Mouse (Mus musculus) heart, embryonic 13.5 days (tissue): ENCODE measurements around the gene Padi3. TPM values are rescaled to one million over a fixed set of nuclear protein-coding genes. Genes with fewer than 3 reads are reported as not detected.

Experiments
- ATAC-seq: fragments of 200-750 bp; cut with Nextera tagmentation; 2 replicates; pipeline ENCODE4 v1.8.0; 2017; ENCODE audit warnings: moderate TSS enrichment; ENCODE audit not compliant: insufficient number of reproducible peaks, low FRiP score, low TSS enrichment; ENCODE audit errors: extremely low read depth
- H3K27ac ChIP-seq: fragments of 300-500 bp; sonication (generic); replicated peaks from 2 replicates; pipeline ENCODE4 v1.5.1; 2015; ENCODE audit warnings: moderate library complexity, mild to moderate bottlenecking, inconsistent platforms
- H3K27me3 ChIP-seq: fragments of 300-500 bp; sonication (generic); replicated peaks from 2 replicates; pipeline ENCODE4 v1.6.1; 2015; ENCODE audit warnings: mild to moderate bottlenecking, inconsistent platforms
- H3K36me3 ChIP-seq: fragments of 300-500 bp; sonication (generic); 2 replicates; pipeline ENCODE4 v1.6.1; 2015; ENCODE audit warnings: mild to moderate bottlenecking, inconsistent platforms
- H3K4me1 ChIP-seq: fragments of 300-500 bp; sonication (generic); 2 replicates; pipeline ENCODE4 v1.6.1; 2015; ENCODE audit warnings: inconsistent platforms
- H3K4me2 ChIP-seq: fragments of 300-500 bp; sonication (generic); 2 replicates; pipeline ENCODE4 v1.6.1; 2015; ENCODE audit warnings: inconsistent platforms, mild to moderate bottlenecking, moderate library complexity
- H3K4me3 ChIP-seq: fragments of 300-500 bp; sonication (generic); 2 replicates; pipeline ENCODE4 v1.5.1; 2015; ENCODE audit warnings: moderate library complexity, mild to moderate bottlenecking, inconsistent platforms
- H3K9ac ChIP-seq: fragments of 300-500 bp; sonication (generic); 2 replicates; pipeline ENCODE4 v1.6.1; 2015; ENCODE audit warnings: inconsistent platforms, mild to moderate bottlenecking, moderate library complexity
- H3K9me3 ChIP-seq: fragments of 300-500 bp; sonication (generic); 2 replicates; pipeline ENCODE4 v1.6.1; 2016; ENCODE audit warnings: inconsistent platforms
- WGBS: fragments of 180-500 bp; shearing (Covaris S2); methylation state at CpG from one replicate; pipeline ENCODE4 v1.1.7; 2015; ENCODE audit warnings: mixed read lengths; 5-methylcytosine and 5-hydroxymethylcytosine counted together
- polyA plus RNA-seq: library from polyadenylated mRNA; unstranded; fragments of >200 nt; fragmentation: Nextera tagmentation; extraction: Ambion mirVana; gene quantifications from 2 replicates; pipeline ENCODE4 v1.2.1, GENCODE M21; 2015

Padi3 gene
- polyA plus RNA-seq, 1 experiment from 2014 or later = 0.24 TPM

- peaks cover 53% of the 10 kb centered on the region for H3K4me1 ChIP-seq
Observed at GRCm38 (mm10) chr4:140815996-140816917, 5.8 kb upstream of the Padi3 start.

GRCm38 (mm10) chr4:140815496-140815895 lies 5.0 kb upstream of the Padi3 start:
- Histone ChIP-seq H3K27ac (0 out of 2 replicates have a peak overlapping the region, but pooled peaks have one; percentile 65), H3K9ac (no peak overlapping the region), H3K36me3 (no peaks in the 10 kb centered on the region), H3K4me1 (peaks cover 59% of the 10 kb centered on the region), H3K4me3 (no peak overlapping the region), H3K4me2 (no peak overlapping the region), H3K9me3 (no peaks in the 10 kb centered on the region; the same call in 1 of the 2 replicates), H3K27me3 (0 out of 2 replicates have a peak, but pooled peaks cover 8% of the 10 kb centered on the region)
- WGBS = 48% methylated on average over 5 of the region's 5 CpGs
- no peak for ATAC-seq

More at GRCm38 (mm10) chr4:140815996-140816917, 5.8 kb upstream of the Padi3 start:
- ATAC-seq = no peak
- peak overlapping the region; percentile 65 for H3K27ac ChIP-seq
- H3K4me3 ChIP-seq = no peak overlapping the region
- H3K4me2 ChIP-seq = peak overlapping the region; percentile 11
- peak overlapping the region; percentile 37; the same call in 1 of the 2 replicates for H3K9ac ChIP-seq
- WGBS = 21% methylated on average over 10 of the region's 10 CpGs
- no peaks in the 10 kb centered on the region; the same call in 1 of the 2 replicates for H3K9me3 ChIP-seq
- H3K27me3 ChIP-seq = 0 out of 2 replicates have a peak, but pooled peaks cover 6% of the 10 kb centered on the region
- no peaks in the 10 kb centered on the region for H3K36me3 ChIP-seq

- H3K4me1 ChIP-seq = peaks cover 62% of the 10 kb centered on the region
- H3K4me2 ChIP-seq = peak overlapping the region; percentile 75
- no peak for ATAC-seq
- no peaks in the 10 kb centered on the region for H3K36me3 ChIP-seq
- 28% methylated on average over 36 of the region's 36 CpGs for WGBS
- H3K27ac ChIP-seq = 0 out of 2 replicates have a peak overlapping the region, but pooled peaks have one; percentile 70
- H3K4me3 ChIP-seq = peak overlapping the region; percentile 52
- 0 out of 2 replicates have a peak, but pooled peaks cover 12% of the 10 kb centered on the region for H3K27me3 ChIP-seq
- H3K9ac ChIP-seq = peak overlapping the region; percentile 77
- H3K9me3 ChIP-seq = no peaks in the 10 kb centered on the region; the same call in 1 of the 2 replicates
Observed at GRCm38 (mm10) chr4:140814241-140815225, 4.1 kb upstream of the Padi3 start.

- no peak for ATAC-seq
- H3K4me3 ChIP-seq = peak overlapping the region; percentile 52
- peak overlapping the region; percentile 77 for H3K9ac ChIP-seq
- peaks cover 72% of the 10 kb centered on the region for H3K4me1 ChIP-seq
- 0 out of 2 replicates have a peak, but pooled peaks cover 12% of the 10 kb centered on the region for H3K27me3 ChIP-seq
- peak overlapping the region; percentile 70 for H3K27ac ChIP-seq
- H3K4me2 ChIP-seq = peak overlapping the region; percentile 75
- no peaks in the 10 kb centered on the region; the same call in 1 of the 2 replicates for H3K9me3 ChIP-seq
- H3K36me3 ChIP-seq = no peaks in the 10 kb centered on the region
- 33% methylated on average over 13 of the region's 13 CpGs for WGBS
Observed at GRCm38 (mm10) chr4:140813358-140814185, 3.1 kb upstream of the Padi3 start.

- no peaks in the 10 kb centered on the region for H3K36me3 ChIP-seq
- no peak overlapping the region for H3K4me3 ChIP-seq
- WGBS = 5% methylated on average over 14 of the region's 14 CpGs
- H3K27ac ChIP-seq = peak overlapping the region; percentile 70
- H3K9me3 ChIP-seq = no peaks in the 10 kb centered on the region; the same call in 1 of the 2 replicates
- H3K4me1 ChIP-seq = peaks cover 76% of the 10 kb centered on the region
- ATAC-seq = no peak
- 0 out of 2 replicates have a peak, but pooled peaks cover 17% of the 10 kb centered on the region for H3K27me3 ChIP-seq
- peak overlapping the region; percentile 54 for H3K4me2 ChIP-seq
- H3K9ac ChIP-seq = 0 out of 2 replicates have a peak overlapping the region, but pooled peaks have one; percentile 3
Observed at GRCm38 (mm10) chr4:140812609-140813008, 2.2 kb upstream of the Padi3 start.

GRCm38 (mm10) chr4:140812191-140812590 lies 1.7 kb upstream of the Padi3 start:
- H3K9ac ChIP-seq = no peak overlapping the region
- H3K4me3 ChIP-seq = no peak overlapping the region
- 0 out of 2 replicates have a peak, but pooled peaks cover 17% of the 10 kb centered on the region for H3K27me3 ChIP-seq
- WGBS = 10% methylated on average over 8 of the region's 8 CpGs
- no peaks in the 10 kb centered on the region for H3K36me3 ChIP-seq
- peak overlapping the region; percentile 54 for H3K4me2 ChIP-seq
- H3K4me1 ChIP-seq = peaks cover 76% of the 10 kb centered on the region
- H3K9me3 ChIP-seq = no peaks in the 10 kb centered on the region
- H3K27ac ChIP-seq = peak overlapping the region; percentile 70
- ATAC-seq = no peak

- Histone ChIP-seq H3K27me3 (0 out of 2 replicates have a peak, but pooled peaks cover 17% of the 10 kb centered on the region), H3K27ac (no peak overlapping the region), H3K9ac (no peak overlapping the region), H3K4me3 (no peak overlapping the region), H3K9me3 (no peaks in the 10 kb centered on the region), H3K36me3 (no peaks in the 10 kb centered on the region), H3K4me2 (no peak overlapping the region), H3K4me1 (peaks cover 60% of the 10 kb centered on the region)
- 18% methylated on average over 8 of the region's 8 CpGs for WGBS
- no peak for ATAC-seq
Observed at GRCm38 (mm10) chr4:140809118-140809517, 1.3 kb downstream of the Padi3 start.

- peaks cover 12% of the 10 kb centered on the region; the same call in 1 of the 2 replicates for H3K27me3 ChIP-seq
- no peak overlapping the region for H3K4me3 ChIP-seq
- H3K27ac ChIP-seq = no peak overlapping the region
- no peak overlapping the region for H3K4me2 ChIP-seq
- H3K4me1 ChIP-seq = peaks cover 23% of the 10 kb centered on the region
- no peaks in the 10 kb centered on the region for H3K36me3 ChIP-seq
- 58% methylated on average over 9 of the region's 9 CpGs for WGBS
- no peaks in the 10 kb centered on the region for H3K9me3 ChIP-seq
- H3K9ac ChIP-seq = no peak overlapping the region
- no peak for ATAC-seq
Observed at GRCm38 (mm10) chr4:140804601-140805000, 5.8 kb downstream of the Padi3 start.

GRCm38 (mm10) chr4:140801364-140801763 lies 9.1 kb downstream of the Padi3 start:
- H3K36me3 ChIP-seq = no peaks in the 10 kb centered on the region
- no peak overlapping the region for H3K27ac ChIP-seq
- peaks cover 7% of the 10 kb centered on the region; the same call in 1 of the 2 replicates for H3K27me3 ChIP-seq
- no peak overlapping the region for H3K9ac ChIP-seq
- H3K4me2 ChIP-seq = no peak overlapping the region
- no peaks in the 10 kb centered on the region for H3K9me3 ChIP-seq
- ATAC-seq = no peak
- H3K4me3 ChIP-seq = no peak overlapping the region
- H3K4me1 ChIP-seq = peaks cover 9% of the 10 kb centered on the region; the same call in 1 of the 2 replicates
- whole genome bisulfite sequencing = 81% methylated on average over 3 of the region's 3 CpGs

- no peaks in the 10 kb centered on the region for H3K4me1 ChIP-seq
- WGBS = 69% methylated on average over 3 of the region's 3 CpGs
- 0 out of 2 replicates have a peak, but pooled peaks cover 10% of the 10 kb centered on the region for H3K27me3 ChIP-seq
- H3K4me2 ChIP-seq = no peak overlapping the region
- no peaks in the 10 kb centered on the region for H3K36me3 ChIP-seq
- H3K27ac ChIP-seq = no peak overlapping the region
- no peak overlapping the region for H3K4me3 ChIP-seq
- no peak for ATAC-seq
- H3K9ac ChIP-seq = no peak overlapping the region
- H3K9me3 ChIP-seq = no peaks in the 10 kb centered on the region
Observed at GRCm38 (mm10) chr4:140796786-140797185, 13.7 kb downstream of the Padi3 start.
